In the genomic region with DNA sequence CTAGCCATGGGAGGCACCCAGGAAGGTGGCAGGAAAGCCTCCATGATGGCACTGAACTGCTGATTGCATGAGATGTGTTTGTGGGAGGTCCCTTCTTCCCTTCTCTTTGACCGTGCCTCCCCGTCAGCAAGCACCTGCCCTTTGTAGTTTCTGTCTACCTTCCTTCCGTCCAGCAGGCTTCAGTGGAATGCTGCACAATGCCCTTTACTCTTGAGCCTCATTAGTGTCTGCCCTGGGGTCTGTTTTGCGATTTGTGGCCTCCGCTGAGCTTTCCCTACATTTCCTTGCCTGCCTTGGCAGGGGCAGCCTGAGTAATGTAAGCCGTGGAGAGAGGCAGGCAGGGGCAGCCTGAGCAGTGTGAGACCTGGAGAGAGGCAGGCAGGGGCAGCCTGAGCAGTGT, we compare ENCODE assay signal across 22 mouse cellular contexts. TPM values are rescaled to one million over a fixed set of nuclear protein-coding genes. Genes with fewer than 3 reads are reported as not detected.
DNase-seq lines count a peak whose midpoint lies in the region; ATAC-seq and TF ChIP-seq lines count a peak whose summit lies in the region.
"Had no signal": no experiment of that assay in that cellular context is flagged by ENCODE, and none has a peak within 500 bp of the region (broad histone marks: within the 10 kb centered on the region; RNA-seq: fewer than 3 reads in every experiment).

No protein-coding gene starts in this region.

- no peak for DNase-seq in hindbrain, embryonic 10.5 days (ENCODE audit: low spot score)
- peak; percentile 19 for DNase-seq in midbrain, embryonic 11.5 days (ENCODE audit: low spot score, missing footprints)
- no peak for DNase-seq in midbrain, postnatal 0 days (ENCODE audit: low spot score)
- peak; percentile 45 for DNase-seq in kidney, postnatal 36 days
- DNase-seq in heart, adult 2 months, result no peak
- DNase-seq in layer of hippocampus, adult 9-11 months, result no peak
- DNase-seq: adrenal gland, postnatal 10 days; cerebellum, adult 11-12 months; cerebellum, adult 9-10 months; cerebellum, postnatal 25 days; gastrocnemius, postnatal 10 days; heart, adult 18-20 months; heart, postnatal 14 days had no signal

- peaks cover 1% of the 10 kb centered on the region for H3K79me2 ChIP-seq in heart, adult 2 months (replicated peaks; ENCODE audit: control insufficient read depth, insufficient read depth, low read length)

- H3K4me3 ChIP-seq in hindbrain, embryonic 13.5 days, result no peak overlapping the region
- H3K4me3 ChIP-seq in hindbrain, embryonic 10.5 days, result no peak overlapping the region
- no peak overlapping the region for H3K4me3 ChIP-seq in midbrain, embryonic 11.5 days (ENCODE audit: low read depth, low read length)
- H3K4me3 ChIP-seq in midbrain, postnatal 0 days (ENCODE audit: low read depth, low read length), result no peak overlapping the region
- H3K4me3 ChIP-seq in kidney, embryonic 16.5 days (ENCODE audit: low read length), result no peak overlapping the region
- H3K4me3 ChIP-seq in heart, adult 2 months, result no peak overlapping the region
- H3K4me3 ChIP-seq: embryonic facial prominence, embryonic 13.5 days; forebrain, embryonic 12.5 days; heart, embryonic 15.5 days had no signal

- peaks cover 16% of the 10 kb centered on the region for H3K4me1 ChIP-seq in hindbrain, embryonic 13.5 days (replicated peaks)
- H3K4me1 ChIP-seq in hindbrain, embryonic 10.5 days (replicated peaks), result peaks cover 15% of the 10 kb centered on the region
- peaks cover 10% of the 10 kb centered on the region for H3K4me1 ChIP-seq in midbrain, embryonic 11.5 days (ENCODE audit: control insufficient read depth, insufficient read depth, low read length)
- H3K4me1 ChIP-seq in midbrain, postnatal 0 days (ENCODE audit: insufficient read depth, low read length), result peaks cover 7% of the 10 kb centered on the region
- H3K4me1 ChIP-seq in kidney, embryonic 16.5 days (ENCODE audit: insufficient read depth, low read length), result peaks cover 19% of the 10 kb centered on the region
- peaks cover 2% of the 10 kb centered on the region for H3K4me1 ChIP-seq in heart, adult 2 months (ENCODE audit: control insufficient read depth, insufficient read depth, low read length)

- H3K4me2 ChIP-seq in hindbrain, embryonic 13.5 days, result no peak overlapping the region
- no peak overlapping the region for H3K4me2 ChIP-seq in midbrain, embryonic 11.5 days
- H3K4me2 ChIP-seq in midbrain, postnatal 0 days (ENCODE audit: low read depth, low read length, poor library complexity, severe bottlenecking), result no peak overlapping the region
- H3K4me2 ChIP-seq in kidney, embryonic 16.5 days (replicated peaks; ENCODE audit: low read depth, low read length), result no peak overlapping the region
- H3K4me2 ChIP-seq: embryonic facial prominence, embryonic 13.5 days; forebrain, embryonic 12.5 days; heart, embryonic 11.5 days; heart, embryonic 15.5 days had no signal

- H3K9me3 ChIP-seq in hindbrain, embryonic 13.5 days, result no peaks in the 10 kb centered on the region
- no peaks in the 10 kb centered on the region for H3K9me3 ChIP-seq in hindbrain, embryonic 10.5 days
- H3K9me3 ChIP-seq in midbrain, embryonic 11.5 days (ENCODE audit: control insufficient read depth, low read length), result no peaks in the 10 kb centered on the region
- H3K9me3 ChIP-seq in midbrain, postnatal 0 days (ENCODE audit: low read length), result no peaks in the 10 kb centered on the region
- no peaks in the 10 kb centered on the region for H3K9me3 ChIP-seq in kidney, embryonic 16.5 days (ENCODE audit: low read length)
- H3K9me3 ChIP-seq: embryonic facial prominence, embryonic 13.5 days; forebrain, embryonic 12.5 days; heart, embryonic 15.5 days had no signal

- no peak for TF ChIP-seq CTCF in midbrain, postnatal 0 days (IDR thresholded peaks at IDR 0.05)
- no peak for TF ChIP-seq CTCF in heart, adult 2 months (IDR thresholded peaks at IDR 0.05)

- ATAC-seq in hindbrain, embryonic 13.5 days (ENCODE audit: low FRiP score), result no peak
- ATAC-seq in midbrain, embryonic 11.5 days (ENCODE audit: low FRiP score), result no peak
- no peak for ATAC-seq in midbrain, postnatal 0 days (ENCODE audit: low FRiP score)
- ATAC-seq in kidney, embryonic 16.5 days (ENCODE audit: low FRiP score, low TSS enrichment), result no peak; the same call in 1 of the 2 replicates
- ATAC-seq: forebrain, embryonic 16.5 days; hindbrain, embryonic 16.5 days had no signal

- intact Hi-C loops in heart, adult 2 months (cut with DNase I), result no loop called here

- WGBS in hindbrain, embryonic 13.5 days, result 74% methylated on average over 6 of the region's 6 CpGs
- WGBS in hindbrain, embryonic 10.5 days, result 87% methylated on average over 6 of the region's 6 CpGs
- WGBS in midbrain, embryonic 11.5 days, result 90% methylated on average over 6 of the region's 6 CpGs
- 81% methylated on average over 6 of the region's 6 CpGs for WGBS in midbrain, postnatal 0 days
- 67% methylated on average over 6 of the region's 6 CpGs for WGBS in kidney, embryonic 16.5 days
- WGBS in heart, adult 2 months, result 84% methylated on average over 6 of the region's 6 CpGs

- H3K27ac ChIP-seq in hindbrain, embryonic 13.5 days, result no peak overlapping the region
- no peak overlapping the region for H3K27ac ChIP-seq in hindbrain, embryonic 10.5 days
- H3K27ac ChIP-seq in midbrain, embryonic 11.5 days (ENCODE audit: low read depth, low read length), result no peak overlapping the region
- H3K27ac ChIP-seq in midbrain, postnatal 0 days (ENCODE audit: low read depth, low read length), result no peak overlapping the region
- 0 out of 2 replicates have a peak overlapping the region, but pooled peaks have one; percentile 23 for H3K27ac ChIP-seq in kidney, embryonic 16.5 days (ENCODE audit: low read length)
- no peak overlapping the region for H3K27ac ChIP-seq in heart, adult 2 months
- H3K27ac ChIP-seq: embryonic facial prominence, embryonic 13.5 days; forebrain, embryonic 12.5 days; heart, embryonic 15.5 days had no signal

- H3K27me3 ChIP-seq in hindbrain, embryonic 13.5 days, result no peaks in the 10 kb centered on the region
- no peaks in the 10 kb centered on the region for H3K27me3 ChIP-seq in hindbrain, embryonic 10.5 days (ENCODE audit: insufficient read depth, poor library complexity, severe bottlenecking)
- no peaks in the 10 kb centered on the region for H3K27me3 ChIP-seq in midbrain, embryonic 11.5 days (ENCODE audit: control insufficient read depth, insufficient read depth, low read length)
- H3K27me3 ChIP-seq in midbrain, postnatal 0 days (ENCODE audit: insufficient read depth, low read length), result no peaks in the 10 kb centered on the region
- H3K27me3 ChIP-seq in kidney, embryonic 16.5 days (ENCODE audit: insufficient read depth, low read length), result no peaks in the 10 kb centered on the region
- H3K27me3 ChIP-seq in heart, adult 2 months (ENCODE audit: control insufficient read depth, insufficient read depth, low read length), result no peaks in the 10 kb centered on the region
- H3K27me3 ChIP-seq: CH12.LX; embryonic facial prominence, embryonic 13.5 days; forebrain, embryonic 12.5 days; heart, embryonic 15.5 days had no signal

- 0 out of 2 replicates have a peak overlapping the region, but pooled peaks have one; percentile 9 for H3K9ac ChIP-seq in hindbrain, embryonic 13.5 days
- H3K9ac ChIP-seq in midbrain, embryonic 11.5 days (ENCODE audit: low read length), result no peak overlapping the region
- H3K9ac ChIP-seq in midbrain, postnatal 0 days (replicated peaks; ENCODE audit: low read length, poor library complexity, severe bottlenecking), result no peak overlapping the region
- no peak overlapping the region for H3K9ac ChIP-seq in kidney, embryonic 16.5 days (replicated peaks; ENCODE audit: low read length)
- H3K9ac ChIP-seq in heart, adult 2 months (ENCODE audit: low read depth, low read length), result no peak overlapping the region
- H3K9ac ChIP-seq: embryonic facial prominence, embryonic 13.5 days; forebrain, embryonic 12.5 days; heart, embryonic 15.5 days had no signal

- no peak for TF ChIP-seq POLR2A in heart, adult 2 months (IDR thresholded peaks at IDR 0.05; ENCODE audit: insufficient read depth, low read depth, low read length)

- TF ChIP-seq EP300 in heart, adult 2 months (IDR thresholded peaks at IDR 0.05; ENCODE audit: insufficient read depth, low read depth, low read length), result no peak

- H3K36me3 ChIP-seq in hindbrain, embryonic 13.5 days, result peaks cover 83% of the 10 kb centered on the region
- H3K36me3 ChIP-seq in hindbrain, embryonic 10.5 days, result peaks cover 87% of the 10 kb centered on the region
- peaks cover 38% of the 10 kb centered on the region for H3K36me3 ChIP-seq in midbrain, embryonic 11.5 days (ENCODE audit: control insufficient read depth, insufficient read depth, low read length)
- peaks cover 47% of the 10 kb centered on the region for H3K36me3 ChIP-seq in midbrain, postnatal 0 days (ENCODE audit: insufficient read depth, low read length)
- H3K36me3 ChIP-seq in kidney, embryonic 16.5 days (ENCODE audit: insufficient read depth, low read length), result peaks cover 72% of the 10 kb centered on the region
- no peaks in the 10 kb centered on the region for H3K36me3 ChIP-seq in heart, adult 2 months (ENCODE audit: control insufficient read depth, insufficient read depth, low read length)

RNA-seq across cellular contexts. Expression of a gene that starts 5.5 kb away (rescaled TPM):
- 23.3 and 25.8 TPM in 2 replicates for polyA plus RNA-seq in hindbrain, embryonic 13.5 days (2015; fragmentation: Nextera tagmentation; extraction: Ambion mirVana)
- polyA plus RNA-seq in hindbrain, embryonic 10.5 days (2016; fragmentation: Nextera tagmentation; extraction: Ambion mirVana), result 37.7 and 38.9 TPM in 2 replicates
- polyA plus RNA-seq in midbrain, embryonic 11.5 days (2014; fragmentation: Nextera tagmentation; extraction: Ambion mirVana), result 23.4 TPM in 2 replicates
- 22.5 and 27.4 TPM in 2 replicates for total RNA-seq in midbrain, postnatal 0 days (2014; rRNA removed)
- 17.5 and 19.0 TPM in 2 replicates for polyA plus RNA-seq in midbrain, postnatal 0 days (2015; fragmentation: Nextera tagmentation; extraction: Ambion mirVana)
- polyA plus RNA-seq in kidney, embryonic 16.5 days (2015; fragmentation: Nextera tagmentation; extraction: Ambion mirVana), result 31.7 and 35.6 TPM in 2 replicates
- 1 to 10 TPM; 9.7 to 9.8 TPM for total RNA-seq in heart, adult 2 months (2021)
- 7.3 and 9.7 TPM in 2 replicates for polyA plus RNA-seq in heart, adult 2 months (2012; rRNA removed)

RNA-seq across cellular contexts. Expression of a gene that starts 6.2 kb away (rescaled TPM):
- polyA plus RNA-seq in hindbrain, embryonic 13.5 days (2015; fragmentation: Nextera tagmentation; extraction: Ambion mirVana), result 1.5 and 1.6 TPM in 2 replicates
- 0.65 and 0.67 TPM in 2 replicates for polyA plus RNA-seq in hindbrain, embryonic 10.5 days (2016; fragmentation: Nextera tagmentation; extraction: Ambion mirVana)
- polyA plus RNA-seq in midbrain, embryonic 11.5 days (2014; fragmentation: Nextera tagmentation; extraction: Ambion mirVana), result 0.44 and 0.58 TPM in 2 replicates
- total RNA-seq in midbrain, postnatal 0 days (2014; rRNA removed), result 0.11 and 1.5 TPM in 2 replicates
- 1.6 TPM in 2 replicates for polyA plus RNA-seq in midbrain, postnatal 0 days (2015; fragmentation: Nextera tagmentation; extraction: Ambion mirVana)
- polyA plus RNA-seq in kidney, embryonic 16.5 days (2015; fragmentation: Nextera tagmentation; extraction: Ambion mirVana), result 0.50 and 0.63 TPM in 2 replicates
- total RNA-seq in heart, adult 2 months (2021), result under 1 TPM; 0.08 to 0.11 TPM
- 0.08 TPM in 1 of 2 replicates, not detected in the other for polyA plus RNA-seq in heart, adult 2 months (2012; rRNA removed)
- total RNA-seq: adrenal gland, postnatal 10 days had no signal

RNA-seq across cellular contexts. Expression of a gene that starts 17.1 kb away (rescaled TPM):
- polyA plus RNA-seq in hindbrain, embryonic 13.5 days (2015; fragmentation: Nextera tagmentation; extraction: Ambion mirVana), result 17.1 and 19.6 TPM in 2 replicates
- 23.3 and 25.9 TPM in 2 replicates for polyA plus RNA-seq in hindbrain, embryonic 10.5 days (2016; fragmentation: Nextera tagmentation; extraction: Ambion mirVana)
- polyA plus RNA-seq in midbrain, embryonic 11.5 days (2014; fragmentation: Nextera tagmentation; extraction: Ambion mirVana), result 21.1 and 22.5 TPM in 2 replicates
- total RNA-seq in midbrain, postnatal 0 days (2014; rRNA removed), result 7.8 and 8.9 TPM in 2 replicates
- 17.0 and 20.6 TPM in 2 replicates for polyA plus RNA-seq in midbrain, postnatal 0 days (2015; fragmentation: Nextera tagmentation; extraction: Ambion mirVana)
- polyA plus RNA-seq in kidney, embryonic 16.5 days (2015; fragmentation: Nextera tagmentation; extraction: Ambion mirVana), result 25.3 and 26.0 TPM in 2 replicates
- total RNA-seq in heart, adult 2 months (2021), result 1 to 10 TPM; 4.3 to 5.6 TPM
- polyA plus RNA-seq in heart, adult 2 months (2012; rRNA removed), result 5.0 and 8.8 TPM in 2 replicates

RNA-seq across cellular contexts. Expression of a gene that starts 27.7 kb away (rescaled TPM):
- 10.2 and 10.9 TPM in 2 replicates for polyA plus RNA-seq in hindbrain, embryonic 13.5 days (2015; fragmentation: Nextera tagmentation; extraction: Ambion mirVana)
- 9.6 and 12.4 TPM in 2 replicates for polyA plus RNA-seq in hindbrain, embryonic 10.5 days (2016; fragmentation: Nextera tagmentation; extraction: Ambion mirVana)
- polyA plus RNA-seq in midbrain, embryonic 11.5 days (2014; fragmentation: Nextera tagmentation; extraction: Ambion mirVana), result 3.6 and 5.1 TPM in 2 replicates
- total RNA-seq in midbrain, postnatal 0 days (2014; rRNA removed), result 17.6 and 33.5 TPM in 2 replicates
- polyA plus RNA-seq in midbrain, postnatal 0 days (2015; fragmentation: Nextera tagmentation; extraction: Ambion mirVana), result 13.0 and 15.1 TPM in 2 replicates
- polyA plus RNA-seq in kidney, embryonic 16.5 days (2015; fragmentation: Nextera tagmentation; extraction: Ambion mirVana), result 25.5 and 28.1 TPM in 2 replicates
- total RNA-seq in heart, adult 2 months (2021), result 10 to 100 TPM; 11.5 to 16.7 TPM
- polyA plus RNA-seq in heart, adult 2 months (2012; rRNA removed), result 20.3 and 20.5 TPM in 2 replicates

RNA-seq across cellular contexts. Expression of a gene that starts 36.0 kb away (rescaled TPM):
- polyA plus RNA-seq in hindbrain, embryonic 13.5 days (2015; fragmentation: Nextera tagmentation; extraction: Ambion mirVana), result 3.2 and 3.7 TPM in 2 replicates
- polyA plus RNA-seq in hindbrain, embryonic 10.5 days (2016; fragmentation: Nextera tagmentation; extraction: Ambion mirVana), result 7.7 and 8.7 TPM in 2 replicates
- polyA plus RNA-seq in midbrain, embryonic 11.5 days (2014; fragmentation: Nextera tagmentation; extraction: Ambion mirVana), result 2.0 and 2.6 TPM in 2 replicates
- 9.0 and 13.2 TPM in 2 replicates for total RNA-seq in midbrain, postnatal 0 days (2014; rRNA removed)
- 3.5 and 4.1 TPM in 2 replicates for polyA plus RNA-seq in midbrain, postnatal 0 days (2015; fragmentation: Nextera tagmentation; extraction: Ambion mirVana)
- polyA plus RNA-seq in kidney, embryonic 16.5 days (2015; fragmentation: Nextera tagmentation; extraction: Ambion mirVana), result 12.1 and 12.6 TPM in 2 replicates
- 10 to 100 TPM; 69.9 to 93.5 TPM for total RNA-seq in heart, adult 2 months (2021)
- polyA plus RNA-seq in heart, adult 2 months (2012; rRNA removed), result 50.4 and 56.2 TPM in 2 replicates

Comparison
In these comparisons a context has a peak if more than half of its experiments do, and no peak if none do; other contexts are left out.
1. DNase-seq: peak in midbrain, embryonic 11.5 days (single experiment) and kidney, postnatal 36 days (2 of 2); none in hindbrain, embryonic 10.5 days (single experiment), midbrain, postnatal 0 days (single experiment), heart, adult 2 months (0 of 2) and layer of hippocampus, adult 9-11 months (single experiment).